In genomic region chr7:25704716-25705364, GRCm38 (mm10) we compare ENCODE assay signal across 8 mouse cellular contexts. TPM values are rescaled to one million over a fixed set of nuclear protein-coding genes. Genes with fewer than 3 reads are reported as not detected.
DNase-seq lines count a peak whose midpoint lies in the region; ATAC-seq and TF ChIP-seq lines count a peak whose summit lies in the region.

No protein-coding gene starts in this region.

- TF ChIP-seq CTCF in gastrocnemius, adult 2 months (IDR thresholded peaks at IDR 0.05), result no peak

- H3K9ac ChIP-seq in heart, embryonic 14.5 days (ENCODE audit: low read length), result peak overlapping the region; percentile 34; the same call in 1 of the 2 replicates
- H3K9ac ChIP-seq in liver, embryonic 13.5 days, result no peak overlapping the region

- peak overlapping the region; percentile 63 for H3K4me2 ChIP-seq in heart, embryonic 14.5 days (ENCODE audit: low read length)
- peak overlapping the region; percentile 45 for H3K4me2 ChIP-seq in liver, embryonic 13.5 days

- ATAC-seq in heart, embryonic 14.5 days (ENCODE audit: insufficient number of reproducible peaks, insufficient read depth, low FRiP score, low read depth), result no peak
- ATAC-seq in liver, embryonic 13.5 days (ENCODE audit: low read depth), result peak; percentile 35; the same call in 1 of the 2 replicates
- no peak for ATAC-seq in inflammation-experienced regulatory T-cells, adult 6 months

- no peak overlapping the region for H3K27ac ChIP-seq in gastrocnemius, adult 2 months
- H3K27ac ChIP-seq in heart, embryonic 14.5 days (replicated peaks in 1 of 2; ENCODE audit: control insufficient read depth in 1 of 2, insufficient read depth in 1 of 2, low read depth in 2 of 2, low read length in 2 of 2), result peak overlapping the region in 1 of 2 experiments; percentile 81; a peak in 2 of 4 replicates
- peak overlapping the region; percentile 53 for H3K27ac ChIP-seq in liver, embryonic 13.5 days

- peaks cover 13% of the 10 kb centered on the region; the same call in 1 of the 2 replicates for H3K36me3 ChIP-seq in heart, embryonic 14.5 days (ENCODE audit: control insufficient read depth, insufficient read depth, low read length)
- peaks cover 65% of the 10 kb centered on the region for H3K36me3 ChIP-seq in liver, embryonic 13.5 days

- H3K4me1 ChIP-seq in heart, embryonic 14.5 days (ENCODE audit: control insufficient read depth in 2 of 2, insufficient read depth in 2 of 2, low read length in 2 of 2), result peaks cover 27 to 37% of the 10 kb centered on the region in 2 experiments
- H3K4me1 ChIP-seq in liver, embryonic 13.5 days (replicated peaks), result peaks cover 58% of the 10 kb centered on the region

- intact Hi-C loops in gastrocnemius, adult 2 months (cut with DNase I), result no loop called here

- H3K4me3 ChIP-seq in gastrocnemius, adult 2 months, result peak overlapping the region; percentile 64
- peak overlapping the region; percentile 19 to 23 for H3K4me3 ChIP-seq in heart, embryonic 14.5 days (ENCODE audit: control insufficient read depth in 1 of 2, insufficient read depth in 1 of 2, low read depth in 1 of 2, low read length in 2 of 2)
- H3K4me3 ChIP-seq in liver, embryonic 13.5 days (replicated peaks), result no peak overlapping the region

- peaks cover 6% of the 10 kb centered on the region for H3K9me3 ChIP-seq in heart, embryonic 14.5 days (ENCODE audit: control insufficient read depth, low read length)
- H3K9me3 ChIP-seq in liver, embryonic 13.5 days (replicated peaks), result peaks cover 13% of the 10 kb centered on the region; the same call in 1 of the 2 replicates

- WGBS in heart, embryonic 14.5 days, result 12% methylated on average over 33 of the region's 37 CpGs
- 41% methylated on average over 37 of the region's 37 CpGs for whole genome bisulfite sequencing in liver, embryonic 13.5 days (ENCODE audit: insufficient replicate concordance)

- peak; percentile 44 for DNase-seq in gastrocnemius, adult 2 months
- DNase-seq in gastrocnemius, postnatal 10 days, result no peak
- peak; percentile 45 for DNase-seq in ES-CJ7 (ENCODE audit: low read depth, low spot score)
- DNase-seq in liver, embryonic 13.5 days, result no peak
- no peak for DNase-seq in thymus, postnatal 10 days (ENCODE audit: low spot score in 2 of 2)
- no peak for DNase-seq in layer of hippocampus, postnatal 14 days (ENCODE audit: low spot score in 2 of 2)

- no peaks in the 10 kb centered on the region for H3K27me3 ChIP-seq in heart, embryonic 14.5 days (ENCODE audit: control insufficient read depth, insufficient read depth, low read length)
- H3K27me3 ChIP-seq in liver, embryonic 13.5 days, result no peaks in the 10 kb centered on the region

RNA-seq across cellular contexts. Expression of gene Ccdc97, which starts 14.0 kb away (rescaled TPM):
- total RNA-seq in gastrocnemius, adult 2 months (2021), result 10 to 100 TPM; 39.4 to 44.3 TPM
- 10 to 100 TPM; 31.9 to 39.6 TPM for total RNA-seq in gastrocnemius, postnatal 10 days (2021)
- polyA plus RNA-seq in heart, embryonic 14.5 days (2014; fragmentation: Nextera tagmentation; extraction: Ambion mirVana), result 23.4 and 24.5 TPM in 2 replicates
- polyA plus RNA-seq in liver, embryonic 13.5 days (2015; fragmentation: Nextera tagmentation; extraction: Ambion mirVana), result 8.8 and 10.7 TPM in 2 replicates
- polyA plus RNA-seq in inflammation-experienced regulatory T-cells, adult 6 months (2017; shearing (Covaris generic)), result 10 to 100 TPM; 41.2 to 45.8 (median 45.8) TPM
- 10 to 100 TPM; 50.1 to 50.5 TPM for total RNA-seq in layer of hippocampus, postnatal 14 days (2021)

RNA-seq across cellular contexts. Expression of gene Tgfb1, which starts 18.0 kb away (rescaled TPM):
- total RNA-seq in gastrocnemius, adult 2 months (2021), result 1 to 10 TPM; 4.6 to 6.6 TPM
- total RNA-seq in gastrocnemius, postnatal 10 days (2021), result 10 to 100 TPM; 15.2 to 25.6 TPM
- polyA plus RNA-seq in heart, embryonic 14.5 days (2014; fragmentation: Nextera tagmentation; extraction: Ambion mirVana), result 3.5 and 4.5 TPM in 2 replicates
- polyA plus RNA-seq in liver, embryonic 13.5 days (2015; fragmentation: Nextera tagmentation; extraction: Ambion mirVana), result 6.1 and 6.9 TPM in 2 replicates
- polyA plus RNA-seq in inflammation-experienced regulatory T-cells, adult 6 months (2017; shearing (Covaris generic)), result 1 to 10 TPM; 4.6 to 6.7 (median 5.4) TPM
- total RNA-seq in layer of hippocampus, postnatal 14 days (2021), result 1 to 10 TPM; 8.1 to 8.9 TPM

RNA-seq across cellular contexts. Expression of gene B9d2, which starts 24.3 kb away (rescaled TPM):
- total RNA-seq in gastrocnemius, adult 2 months (2021), result 1 to 10 TPM; 8.7 to 9.7 TPM
- 10 to 100 TPM; 10.5 to 10.9 TPM for total RNA-seq in gastrocnemius, postnatal 10 days (2021)
- 29.4 and 30.5 TPM in 2 replicates for polyA plus RNA-seq in heart, embryonic 14.5 days (2014; fragmentation: Nextera tagmentation; extraction: Ambion mirVana)
- polyA plus RNA-seq in liver, embryonic 13.5 days (2015; fragmentation: Nextera tagmentation; extraction: Ambion mirVana), result 21.8 and 25.1 TPM in 2 replicates
- polyA plus RNA-seq in inflammation-experienced regulatory T-cells, adult 6 months (2017; shearing (Covaris generic)), result 10 to 100 TPM; 55.9 to 76.1 (median 57.2) TPM
- total RNA-seq in layer of hippocampus, postnatal 14 days (2021), result 10 to 100 TPM; 21.9 to 25.3 TPM

RNA-seq across cellular contexts. Expression of gene Tmem91, which starts 29.9 kb away (rescaled TPM):
- total RNA-seq in gastrocnemius, adult 2 months (2021), result not detected
- total RNA-seq in gastrocnemius, postnatal 10 days (2021), result under 1 TPM; 0.45 to 0.47 TPM
- 1.6 and 2.2 TPM in 2 replicates for polyA plus RNA-seq in heart, embryonic 14.5 days (2014; fragmentation: Nextera tagmentation; extraction: Ambion mirVana)
- polyA plus RNA-seq in liver, embryonic 13.5 days (2015; fragmentation: Nextera tagmentation; extraction: Ambion mirVana), result 1.0 and 1.1 TPM in 2 replicates
- 10 to 100 TPM in 2 of 3 experiments, 1 to 10 TPM in 1; 8.2 to 23.6 (median 14.4) TPM for polyA plus RNA-seq in inflammation-experienced regulatory T-cells, adult 6 months (2017; shearing (Covaris generic))
- 10 to 100 TPM; 16.4 to 29.3 TPM for total RNA-seq in layer of hippocampus, postnatal 14 days (2021)

RNA-seq across cellular contexts. Expression of gene Exosc5, which starts 45.9 kb away (rescaled TPM):
- 10 to 100 TPM; 24.1 to 24.3 TPM for total RNA-seq in gastrocnemius, adult 2 months (2021)
- total RNA-seq in gastrocnemius, postnatal 10 days (2021), result 10 to 100 TPM; 23.6 to 26.0 TPM
- 33.9 and 35.8 TPM in 2 replicates for polyA plus RNA-seq in heart, embryonic 14.5 days (2014; fragmentation: Nextera tagmentation; extraction: Ambion mirVana)
- polyA plus RNA-seq in liver, embryonic 13.5 days (2015; fragmentation: Nextera tagmentation; extraction: Ambion mirVana), result 62.3 and 68.8 TPM in 2 replicates
- polyA plus RNA-seq in inflammation-experienced regulatory T-cells, adult 6 months (2017; shearing (Covaris generic)), result 100 to 1,000 TPM in 2 of 3 experiments, 10 to 100 TPM in 1; 65.5 to 124 (median 103) TPM
- total RNA-seq in layer of hippocampus, postnatal 14 days (2021), result 10 to 100 TPM; 29.3 to 29.8 TPM

Comparison
In these comparisons a context has a peak if more than half of its experiments do, and no peak if none do; other contexts are left out.
1. DNase-seq: peak in gastrocnemius, adult 2 months (single experiment) and ES-CJ7 (single experiment); none in gastrocnemius, postnatal 10 days (single experiment), liver, embryonic 13.5 days (single experiment), thymus, postnatal 10 days (0 of 2) and layer of hippocampus, postnatal 14 days (0 of 2).